ENCODE assay signal across 19 mouse cellular contexts in genomic region chr3:36531242-36531641, GRCm38 (mm10). TPM values are rescaled to one million over a fixed set of nuclear protein-coding genes. Genes with fewer than 3 reads are reported as not detected.
A peak's percentile ranks its signal among the peaks of the same experiment; 100 is the strongest.
DNase-seq lines count a peak whose midpoint lies in the region; ATAC-seq and TF ChIP-seq lines count a peak whose summit lies in the region.
"Had no signal": no experiment of that assay in that cellular context is flagged by ENCODE, and none has a peak within 500 bp of the region (broad histone marks: within the 10 kb centered on the region; RNA-seq: fewer than 3 reads in every experiment).

No protein-coding gene starts in this region.

- TF ChIP-seq CTCF in forebrain, postnatal 0 days (IDR thresholded peaks at IDR 0.05; ENCODE audit: low read depth) = no peak

- H3K27ac ChIP-seq in forebrain, postnatal 0 days (ENCODE audit: low read depth, low read length) = no peak overlapping the region
- no peak overlapping the region for H3K27ac ChIP-seq in forebrain, embryonic 13.5 days
- H3K27ac ChIP-seq in intestine, embryonic 14.5 days (ENCODE audit: low read depth) = no peak overlapping the region
- no peak overlapping the region for H3K27ac ChIP-seq in intestine, embryonic 15.5 days
- H3K27ac ChIP-seq: hindbrain, embryonic 10.5 days; liver, embryonic 13.5 days had no signal

- no peak overlapping the region for H3K4me2 ChIP-seq in forebrain, postnatal 0 days (ENCODE audit: low read depth)
- H3K4me2 ChIP-seq in forebrain, embryonic 13.5 days = no peak overlapping the region
- H3K4me2 ChIP-seq in intestine, embryonic 14.5 days (ENCODE audit: low read length) = peak overlapping the region; percentile 65
- no peak overlapping the region; the same call in 1 of the 2 replicates for H3K4me2 ChIP-seq in intestine, embryonic 15.5 days (replicated peaks)

- no peaks in the 10 kb centered on the region for H3K36me3 ChIP-seq in forebrain, postnatal 0 days (ENCODE audit: insufficient read depth)
- no peaks in the 10 kb centered on the region for H3K36me3 ChIP-seq in forebrain, embryonic 13.5 days (ENCODE audit: poor library complexity, severe bottlenecking)
- H3K36me3 ChIP-seq in intestine, embryonic 14.5 days (ENCODE audit: control insufficient read depth, insufficient read depth, low read length) = no peaks in the 10 kb centered on the region
- H3K36me3 ChIP-seq in intestine, embryonic 15.5 days = no peaks in the 10 kb centered on the region
- H3K36me3 ChIP-seq: hindbrain, embryonic 10.5 days; liver, embryonic 13.5 days had no signal

- no peaks in the 10 kb centered on the region for H3K27me3 ChIP-seq in forebrain, postnatal 0 days (ENCODE audit: insufficient read depth, low read length)
- no peaks in the 10 kb centered on the region; the same call in 1 of the 2 replicates for H3K27me3 ChIP-seq in forebrain, embryonic 13.5 days
- no peaks in the 10 kb centered on the region for H3K27me3 ChIP-seq in intestine, embryonic 14.5 days (replicated peaks; ENCODE audit: control insufficient read depth, insufficient read depth, low read length)
- no peaks in the 10 kb centered on the region for H3K27me3 ChIP-seq in intestine, embryonic 15.5 days (replicated peaks)

- no peak for ATAC-seq in forebrain, postnatal 0 days
- ATAC-seq in forebrain, embryonic 13.5 days = no peak
- no peak for ATAC-seq in intestine, embryonic 14.5 days (replicated peaks; ENCODE audit: low FRiP score, low TSS enrichment, low read depth)
- no peak for ATAC-seq in intestine, embryonic 15.5 days

- no peaks in the 10 kb centered on the region for H3K9me3 ChIP-seq in forebrain, postnatal 0 days (ENCODE audit: low read length)
- H3K9me3 ChIP-seq in forebrain, embryonic 13.5 days (replicated peaks) = no peaks in the 10 kb centered on the region
- no peaks in the 10 kb centered on the region for H3K9me3 ChIP-seq in intestine, embryonic 14.5 days (ENCODE audit: control insufficient read depth, low read length)
- H3K9me3 ChIP-seq in intestine, embryonic 15.5 days = no peaks in the 10 kb centered on the region
- H3K9me3 ChIP-seq: hindbrain, embryonic 10.5 days; liver, embryonic 13.5 days had no signal

- 0 out of 2 replicates have a peak, but pooled peaks cover 4% of the 10 kb centered on the region for H3K4me1 ChIP-seq in forebrain, postnatal 0 days (ENCODE audit: insufficient read depth)
- H3K4me1 ChIP-seq in forebrain, embryonic 13.5 days = peaks cover 21% of the 10 kb centered on the region
- peaks cover 8% of the 10 kb centered on the region for H3K4me1 ChIP-seq in intestine, embryonic 14.5 days (replicated peaks; ENCODE audit: control insufficient read depth, insufficient read depth, low read length)
- peaks cover 9% of the 10 kb centered on the region; the same call in 1 of the 2 replicates for H3K4me1 ChIP-seq in intestine, embryonic 15.5 days (replicated peaks)

- DNase-seq in forebrain, postnatal 0 days = peak; percentile 40
- no peak for DNase-seq in intestine, embryonic 14.5 days (ENCODE audit: low spot score)
- peak; percentile 59 for DNase-seq in right cerebral cortex, adult 18-20 months
- no peak for DNase-seq in right cerebral cortex, postnatal 36 days (ENCODE audit: low spot score in 2 of 2)
- peak; percentile 40 for DNase-seq in right cerebral cortex, postnatal 4 days
- DNase-seq in kidney, adult 8-10 months = no peak
- DNase-seq: adrenal gland, adult 8-10 months; cerebellum, adult 8-10 months; gastrocnemius, postnatal 36 days; kidney, postnatal 14 days; layer of hippocampus, adult 9-11 months; liver, embryonic 13.5 days; lung, postnatal 14 days had no signal

- no peak overlapping the region for H3K9ac ChIP-seq in forebrain, postnatal 0 days
- H3K9ac ChIP-seq in forebrain, embryonic 13.5 days = no peak overlapping the region
- no peak overlapping the region for H3K9ac ChIP-seq in intestine, embryonic 14.5 days (ENCODE audit: low read length)
- no peak overlapping the region for H3K9ac ChIP-seq in intestine, embryonic 15.5 days
- H3K9ac ChIP-seq: liver, embryonic 13.5 days had no signal

- no peak overlapping the region for H3K4me3 ChIP-seq in forebrain, postnatal 0 days (ENCODE audit: low read depth, low read length)
- no peak overlapping the region for H3K4me3 ChIP-seq in forebrain, embryonic 13.5 days
- H3K4me3 ChIP-seq in intestine, embryonic 14.5 days (ENCODE audit: low read depth, low read length) = no peak overlapping the region
- no peak overlapping the region for H3K4me3 ChIP-seq in intestine, embryonic 15.5 days (replicated peaks)

- WGBS in forebrain, postnatal 0 days = 19% methylated on average over 2 of the region's 2 CpGs
- WGBS in forebrain, embryonic 13.5 days = 52% methylated on average over 2 of the region's 2 CpGs
- 40% methylated on average over 2 of the region's 2 CpGs for WGBS in intestine, embryonic 14.5 days
- 47% methylated on average over 2 of the region's 2 CpGs for WGBS in intestine, embryonic 15.5 days

RNA-seq across cellular contexts. Expression of gene Gm11549, which starts 9.6 kb away (rescaled TPM):
- total RNA-seq in forebrain, postnatal 0 days (2014; rRNA removed) = 0.69 and 1.3 TPM in 2 replicates
- 0.45 and 0.68 TPM in 2 replicates for polyA plus RNA-seq in forebrain, postnatal 0 days (2015; fragmentation: Nextera tagmentation; extraction: Ambion mirVana)
- polyA plus RNA-seq in forebrain, embryonic 13.5 days (2015; fragmentation: Nextera tagmentation; extraction: Ambion mirVana) = 0.57 and 0.63 TPM in 2 replicates
- 0.16 and 0.20 TPM in 2 replicates for polyA plus RNA-seq in intestine, embryonic 14.5 days (2014; fragmentation: Nextera tagmentation; extraction: Ambion mirVana)
- polyA plus RNA-seq in intestine, embryonic 15.5 days (2015; fragmentation: Nextera tagmentation; extraction: Ambion mirVana) = 0.33 and 0.44 TPM in 2 replicates
- total RNA-seq: adrenal gland, adult 8-10 months; ES-E14; gastrocnemius, postnatal 36 days had no signal
- polyA plus RNA-seq: liver, embryonic 13.5 days had no signal

RNA-seq across cellular contexts. Expression of gene Exosc9, which starts 21.2 kb away (rescaled TPM):
- 72.9 and 78.0 TPM in 2 replicates for total RNA-seq in forebrain, postnatal 0 days (2014; rRNA removed)
- 76.9 and 81.4 TPM in 2 replicates for polyA plus RNA-seq in forebrain, postnatal 0 days (2015; fragmentation: Nextera tagmentation; extraction: Ambion mirVana)
- polyA plus RNA-seq in forebrain, embryonic 13.5 days (2015; fragmentation: Nextera tagmentation; extraction: Ambion mirVana) = 86.9 and 95.8 TPM in 2 replicates
- 60.7 and 62.1 TPM in 2 replicates for polyA plus RNA-seq in intestine, embryonic 14.5 days (2014; fragmentation: Nextera tagmentation; extraction: Ambion mirVana)
- 63.6 and 65.1 TPM in 2 replicates for polyA plus RNA-seq in intestine, embryonic 15.5 days (2015; fragmentation: Nextera tagmentation; extraction: Ambion mirVana)

RNA-seq across cellular contexts. Expression of gene Ccna2, which starts 40.7 kb away (rescaled TPM):
- 16.8 and 23.9 TPM in 2 replicates for total RNA-seq in forebrain, postnatal 0 days (2014; rRNA removed)
- 20.5 and 20.7 TPM in 2 replicates for polyA plus RNA-seq in forebrain, postnatal 0 days (2015; fragmentation: Nextera tagmentation; extraction: Ambion mirVana)
- 182 and 187 TPM in 2 replicates for polyA plus RNA-seq in forebrain, embryonic 13.5 days (2015; fragmentation: Nextera tagmentation; extraction: Ambion mirVana)
- polyA plus RNA-seq in intestine, embryonic 14.5 days (2014; fragmentation: Nextera tagmentation; extraction: Ambion mirVana) = 210 and 219 TPM in 2 replicates
- 166 and 179 TPM in 2 replicates for polyA plus RNA-seq in intestine, embryonic 15.5 days (2015; fragmentation: Nextera tagmentation; extraction: Ambion mirVana)

RNA-seq across cellular contexts. Expression of gene 1810062G17Rik, which starts 55.5 kb away (rescaled TPM):
- not detected in 2 replicates for total RNA-seq in forebrain, postnatal 0 days (2014; rRNA removed)
- 0.69 and 0.74 TPM in 2 replicates for polyA plus RNA-seq in forebrain, postnatal 0 days (2015; fragmentation: Nextera tagmentation; extraction: Ambion mirVana)
- 0.18 and 0.39 TPM in 2 replicates for polyA plus RNA-seq in forebrain, embryonic 13.5 days (2015; fragmentation: Nextera tagmentation; extraction: Ambion mirVana)
- polyA plus RNA-seq in intestine, embryonic 14.5 days (2014; fragmentation: Nextera tagmentation; extraction: Ambion mirVana) = 1.7 and 1.9 TPM in 2 replicates
- 1.8 and 2.2 TPM in 2 replicates for polyA plus RNA-seq in intestine, embryonic 15.5 days (2015; fragmentation: Nextera tagmentation; extraction: Ambion mirVana)
- total RNA-seq: left cerebral cortex, postnatal 25 days had no signal
- polyA plus RNA-seq: neural tube, embryonic 14.5 days had no signal

RNA-seq across cellular contexts. Expression of gene Anxa5, which starts 55.5 kb away (rescaled TPM):
- total RNA-seq in forebrain, postnatal 0 days (2014; rRNA removed) = 38.6 and 41.2 TPM in 2 replicates
- polyA plus RNA-seq in forebrain, postnatal 0 days (2015; fragmentation: Nextera tagmentation; extraction: Ambion mirVana) = 47.2 and 48.9 TPM in 2 replicates
- polyA plus RNA-seq in forebrain, embryonic 13.5 days (2015; fragmentation: Nextera tagmentation; extraction: Ambion mirVana) = 45.4 and 50.5 TPM in 2 replicates
- 240 and 277 TPM in 2 replicates for polyA plus RNA-seq in intestine, embryonic 14.5 days (2014; fragmentation: Nextera tagmentation; extraction: Ambion mirVana)
- polyA plus RNA-seq in intestine, embryonic 15.5 days (2015; fragmentation: Nextera tagmentation; extraction: Ambion mirVana) = 247 and 277 TPM in 2 replicates

Comparison
In these comparisons a context has a peak if more than half of its experiments do, and no peak if none do; other contexts are left out.
1. DNase-seq: peak in forebrain, postnatal 0 days (single experiment), right cerebral cortex, adult 18-20 months (single experiment) and right cerebral cortex, postnatal 4 days (single experiment); none in intestine, embryonic 14.5 days (single experiment), right cerebral cortex, postnatal 36 days (0 of 2) and kidney, adult 8-10 months (0 of 2).